Mouse (Mus musculus) c-Kit-positive CD71-negative TER-119-negative erythroid progenitor cells, embryonic 14.5 days (primary cell): ENCODE measurements around the gene Tas1r3.

Experiments
- DNase-seq: peaks from one replicate; pipeline ENCODE4 v3.0.0-alpha.2; 2013; ENCODE audit warnings: low read depth

Gene Tas1r3

DNA sequence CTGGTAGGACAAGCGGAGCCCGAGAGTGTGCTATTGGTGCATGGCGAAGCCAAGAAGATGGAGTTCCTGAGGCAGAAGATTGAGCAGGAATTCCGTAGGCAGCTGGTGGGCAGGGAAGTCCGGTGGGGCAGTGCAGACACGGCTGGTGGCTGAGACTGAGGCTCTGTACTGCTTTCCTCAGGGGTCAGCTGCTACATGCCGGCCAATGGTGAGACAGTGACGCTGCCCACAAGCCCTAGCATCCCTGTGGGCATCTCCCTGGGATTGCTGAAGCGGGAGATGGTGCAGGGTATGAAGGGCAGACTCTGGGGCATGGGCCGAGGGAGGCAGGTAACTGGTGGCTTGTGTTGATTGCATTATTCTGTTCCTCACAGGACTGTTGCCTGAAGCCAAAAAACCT is 24.5 kb upstream of the Tas1r3 start:
- DNase-seq, result no peak

GRCm38 (mm10) chr4:155886330-155886729 is 23.2 kb upstream of the Tas1r3 start:
- DNase-seq, result no peak

- no peak for DNase-seq
Observed at GRCm38 (mm10) chr4:155883587-155883986, 20.4 kb upstream of the Tas1r3 start.

GRCm38 (mm10) chr4:155871404-155871803 is 8.2 kb upstream of the Tas1r3 start:
- no peak for DNase-seq

GRCm38 (mm10) chr4:155869317-155870033 is 6.3 kb upstream of the Tas1r3 start, which contains the start of the genes Cptp and Ints11:
Gene Cptp, minus strand, starts transcription at chr4:155869440.
Gene Ints11, plus strand, starts transcription at chr4:155869546.
- peak; percentile 89 for DNase-seq

DNA sequence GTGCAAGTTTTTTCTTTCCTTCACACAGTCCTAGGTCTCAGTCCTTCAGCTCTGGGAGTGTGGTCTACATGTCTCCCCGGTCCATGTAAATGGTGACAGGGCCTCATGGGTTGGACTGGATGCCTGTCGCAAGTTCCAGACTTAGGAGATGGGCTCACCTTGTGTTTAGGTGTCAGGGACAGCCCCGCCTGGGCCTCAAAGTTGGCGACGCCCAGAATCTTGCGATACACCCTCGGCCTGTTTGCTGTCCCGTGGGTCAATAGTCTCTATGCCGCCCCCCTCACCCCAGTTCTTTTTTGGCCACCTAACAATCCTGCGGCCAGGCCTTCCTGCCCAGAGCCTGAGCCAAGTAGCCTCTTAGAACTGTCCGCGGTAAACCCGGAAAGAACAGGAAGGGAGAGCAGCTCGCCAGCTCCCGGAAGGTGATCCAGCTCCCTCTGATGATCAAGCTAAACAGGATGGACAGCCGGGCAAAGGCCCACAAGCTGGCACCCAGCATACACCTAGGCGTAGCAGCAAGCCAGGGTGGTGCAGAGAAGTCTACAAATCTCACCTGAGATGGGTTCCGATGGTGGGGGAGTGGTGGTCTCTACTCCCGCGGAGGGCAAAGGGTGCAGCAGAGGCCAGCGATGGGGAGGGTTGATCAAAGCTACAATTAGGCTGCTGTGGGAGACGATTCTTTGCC is 5.6 kb upstream of the Tas1r3 start:
- DNase-seq, result no peak

DNA sequence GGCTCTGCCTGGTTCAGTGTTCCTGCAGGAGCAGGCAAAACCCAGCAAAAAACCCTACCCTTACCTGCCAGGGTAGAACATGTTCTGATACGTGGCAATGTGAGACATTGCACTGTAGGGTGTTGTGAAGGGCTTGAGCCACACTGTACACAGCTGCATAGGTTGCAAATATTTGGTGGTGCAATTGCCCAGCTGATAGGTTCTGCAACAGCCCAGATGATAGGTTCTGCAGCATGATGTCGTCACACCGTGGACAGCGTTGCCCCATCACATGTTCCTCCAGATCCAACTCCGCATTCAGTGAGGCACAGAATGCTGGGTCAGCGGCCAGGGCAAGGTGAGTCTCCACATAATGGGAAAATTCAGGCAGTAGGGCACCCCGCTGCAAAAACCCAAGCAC is 1.4 kb downstream of the Tas1r3 start:
- DNase-seq, result no peak

- peak; percentile 58 for DNase-seq
Observed at GRCm38 (mm10) chr4:155859318-155859717, 3.8 kb downstream of the Tas1r3 start.

DNA sequence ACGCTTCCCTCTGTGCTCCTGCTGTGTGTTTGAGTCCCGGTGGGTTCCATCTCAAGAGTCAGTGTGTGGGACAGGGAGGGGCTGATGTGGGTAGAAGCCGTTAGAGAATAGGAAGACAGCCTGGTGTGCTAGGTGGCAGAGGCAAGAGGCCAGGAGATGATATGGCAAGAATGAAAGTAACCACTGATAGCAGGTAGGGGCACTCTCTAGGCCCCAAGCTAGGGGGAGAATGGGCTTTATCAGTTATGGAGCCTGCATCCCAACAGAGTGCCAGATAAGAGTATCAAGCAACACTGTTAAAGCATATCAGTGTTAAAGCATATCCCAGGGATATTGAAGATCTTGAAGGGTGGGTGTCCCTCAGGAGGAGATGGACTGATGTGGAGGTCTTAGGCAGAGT is 6.3 kb downstream of the Tas1r3 start:
- DNase-seq, result no peak

- no peak for DNase-seq
Observed at GRCm38 (mm10) chr4:155856071-155856470, 7.1 kb downstream of the Tas1r3 start.

DNA sequence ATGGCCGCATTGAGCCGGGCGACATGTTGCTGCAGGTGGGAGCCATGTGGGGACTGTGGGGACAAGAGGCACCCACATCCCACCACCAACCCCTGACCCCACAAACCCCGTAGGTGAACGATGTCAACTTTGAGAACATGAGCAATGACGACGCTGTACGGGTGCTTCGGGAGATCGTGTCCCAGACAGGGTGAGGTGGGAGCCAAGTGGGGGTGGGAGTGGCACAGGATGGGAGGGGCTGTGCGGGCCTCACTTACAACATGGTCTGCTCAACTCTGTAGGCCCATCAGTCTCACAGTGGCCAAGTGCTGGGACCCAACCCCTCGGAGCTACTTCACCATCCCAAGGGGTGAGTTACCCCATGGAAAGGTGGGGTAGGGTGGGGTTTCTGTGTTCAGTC is 8.2 kb downstream of the Tas1r3 start:
- DNase-seq, result no peak

GRCm38 (mm10) chr4:155853421-155853820 is 9.7 kb downstream of the Tas1r3 start:
- no peak for DNase-seq

DNA sequence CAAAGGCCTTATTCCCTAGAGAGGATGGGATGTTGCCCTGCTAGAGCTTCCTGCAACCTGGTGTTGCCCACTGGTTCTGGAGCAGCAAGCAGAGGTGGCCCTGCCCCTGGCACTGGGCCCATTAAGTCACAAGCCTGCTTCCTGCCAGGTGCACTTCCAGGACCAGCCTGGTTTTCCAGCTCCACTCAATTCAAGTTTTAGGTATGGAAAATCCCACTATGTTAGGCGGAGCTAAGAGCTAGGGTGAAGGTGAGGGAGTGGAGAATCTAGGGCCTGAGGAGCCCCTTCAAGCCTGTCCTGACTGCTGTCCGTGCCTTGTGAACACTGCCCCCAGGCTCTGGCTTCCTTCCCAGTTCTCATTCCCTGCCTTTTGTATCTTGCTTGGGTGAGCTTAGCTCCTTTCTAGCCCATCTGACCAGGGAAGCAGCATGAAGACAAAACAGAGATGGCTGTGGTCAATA is 11.2 kb downstream of the Tas1r3 start:
- DNase-seq, result no peak

DNA sequence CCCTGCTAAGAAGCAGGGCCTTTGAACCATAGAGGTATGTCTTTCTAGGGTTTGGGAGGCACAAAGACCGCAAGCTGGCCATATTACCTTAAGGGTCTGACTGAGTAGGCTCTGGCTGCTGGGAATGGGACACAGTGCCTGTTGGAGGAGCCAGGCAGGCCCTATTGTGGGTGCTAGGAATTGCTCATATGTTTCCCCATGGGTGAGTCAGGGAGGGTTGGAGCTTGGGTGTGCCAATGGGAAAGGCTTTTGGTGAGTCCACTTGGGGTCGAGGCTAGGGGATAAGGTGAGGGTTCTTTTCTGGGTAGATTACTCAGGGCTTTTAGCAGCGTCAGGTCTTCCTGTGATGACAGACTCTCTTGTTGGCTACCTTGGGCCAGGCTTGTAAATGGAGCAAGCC is 11.8 kb downstream of the Tas1r3 start:
- DNase-seq, result no peak

- no peak for DNase-seq
Observed at GRCm38 (mm10) chr4:155849792-155850451, 13.2 kb downstream of the Tas1r3 start.

DNA sequence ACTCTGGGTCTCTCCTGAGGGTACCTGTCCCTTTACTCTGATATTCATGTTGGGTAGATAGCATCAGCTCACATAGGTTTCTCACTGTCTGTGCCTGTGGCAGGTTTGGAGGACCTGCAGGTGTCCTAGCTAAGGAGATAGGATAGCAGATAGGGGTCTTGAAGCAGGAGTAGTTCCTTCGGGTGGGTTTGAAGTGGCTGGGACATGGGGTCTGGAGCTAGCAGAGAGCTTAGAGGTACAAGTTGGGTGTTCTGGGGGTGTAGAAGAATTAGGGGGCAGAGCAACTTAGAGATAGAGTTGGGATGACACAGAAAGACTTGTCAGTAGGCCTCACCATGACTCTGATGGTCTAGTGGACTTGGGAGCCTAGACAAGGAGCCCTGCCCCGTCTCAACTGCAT is 13.8 kb downstream of the Tas1r3 start:
- DNase-seq, result no peak

GRCm38 (mm10) chr4:155848434-155849095 is 14.6 kb downstream of the Tas1r3 start:
- no peak for DNase-seq

DNA sequence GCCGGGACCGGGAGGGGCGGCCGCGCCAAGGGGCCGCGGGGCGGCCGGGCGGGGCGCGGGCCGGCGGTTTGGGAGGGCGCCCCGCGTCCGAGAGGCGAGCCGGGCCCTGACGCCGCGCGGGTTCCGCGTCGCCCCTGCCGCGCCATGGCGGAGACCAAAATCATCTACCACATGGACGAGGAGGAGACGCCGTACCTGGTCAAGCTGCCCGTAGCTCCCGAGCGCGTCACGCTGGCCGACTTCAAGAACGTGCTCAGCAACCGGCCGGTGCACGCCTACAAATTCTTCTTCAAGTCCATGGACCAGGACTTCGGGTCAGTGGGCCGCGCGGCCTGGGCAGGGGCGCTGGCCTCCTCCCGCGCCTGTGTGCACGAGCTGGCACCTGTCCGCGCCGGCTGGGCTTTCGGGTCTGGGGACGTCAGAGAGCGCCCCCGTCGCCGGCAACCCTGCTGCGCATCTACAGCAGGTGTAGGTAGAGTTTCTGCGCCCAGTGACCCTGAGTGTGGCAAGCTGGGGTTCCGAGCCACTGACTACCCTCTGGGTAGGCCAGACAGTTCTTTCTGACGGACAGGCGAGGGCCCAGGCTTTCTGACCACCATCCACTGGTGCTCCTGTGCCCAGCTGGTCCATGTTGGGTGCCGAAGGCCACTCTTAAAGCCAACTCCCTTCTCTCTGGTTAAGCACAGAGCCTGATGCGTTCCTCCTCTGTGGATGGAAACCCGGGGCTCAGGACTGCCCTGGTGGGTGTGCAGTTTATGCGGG is 15.4 kb downstream of the Tas1r3 start:
- DNase-seq, result no peak

GRCm38 (mm10) chr4:155846871-155847578 is 16.1 kb downstream of the Tas1r3 start, which contains the start of gene Dvl1:
Gene Dvl1, plus strand, starts transcription at chr4:155847402.
- peak; percentile 66 for DNase-seq

DNA sequence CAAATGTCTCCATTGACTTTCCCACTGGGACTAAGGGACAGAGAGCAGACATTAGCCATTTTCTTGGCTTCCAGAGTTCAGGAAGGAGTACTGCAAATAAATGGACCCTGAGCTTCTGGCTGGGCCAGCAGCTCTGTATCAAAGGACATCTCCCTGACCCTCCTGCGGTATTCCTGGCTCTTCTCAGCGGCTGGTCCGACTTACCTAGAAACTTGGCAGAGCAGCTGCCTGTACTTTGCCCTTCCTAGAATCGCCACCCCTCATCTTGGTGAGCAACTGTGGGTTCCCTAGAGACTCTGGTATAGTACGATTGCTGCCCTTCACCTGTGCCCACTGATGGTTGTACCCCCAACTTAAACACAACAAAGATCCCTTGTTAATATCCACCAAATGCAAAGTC is 19.9 kb downstream of the Tas1r3 start:
- DNase-seq, result no peak
